Mouse (Mus musculus) hindbrain, embryonic 12.5 days (tissue): ENCODE measurements around the gene Scd4. TPM values are rescaled to one million over a fixed set of nuclear protein-coding genes. Genes with fewer than 3 reads are reported as not detected.

Experiments used
- ATAC-seq: fragments of 200-750 bp; cut with Nextera tagmentation; 2 replicates; pipeline ENCODE4 v1.8.0; 2017; ENCODE audit warnings: moderate TSS enrichment; ENCODE audit not compliant: low FRiP score
- H3K27ac ChIP-seq: fragments of 300-500 bp; sonication (generic); 2 replicates; pipeline ENCODE4 v1.5.1; 2016; ENCODE audit warnings: mild to moderate bottlenecking
- H3K27me3 ChIP-seq: fragments of 300-500 bp; sonication (generic); 2 replicates; pipeline ENCODE4 v1.6.1; 2016; ENCODE audit warnings: mild to moderate bottlenecking
- H3K36me3 ChIP-seq: fragments of 300-500 bp; sonication (generic); 2 replicates; pipeline ENCODE4 v1.6.1; 2016; ENCODE audit warnings: mild to moderate bottlenecking
- H3K4me1 ChIP-seq: fragments of 300-500 bp; sonication (generic); 2 replicates; pipeline ENCODE4 v1.6.1; 2016
- H3K4me2 ChIP-seq: fragments of 300-500 bp; sonication (generic); replicated peaks from 2 replicates; pipeline ENCODE4 v1.6.1; 2016; ENCODE audit warnings: mild to moderate bottlenecking
- H3K4me3 ChIP-seq: fragments of 300-500 bp; sonication (generic); 2 replicates; pipeline ENCODE4 v1.5.1; 2016; ENCODE audit warnings: mild to moderate bottlenecking
- H3K9ac ChIP-seq: fragments of 300-500 bp; sonication (generic); 2 replicates; pipeline ENCODE4 v1.6.1; 2016; ENCODE audit warnings: mild to moderate bottlenecking, moderate library complexity
- H3K9me3 ChIP-seq: fragments of 300-500 bp; sonication (generic); replicated peaks from 2 replicates; pipeline ENCODE4 v1.6.1; 2016; ENCODE audit warnings: mild to moderate bottlenecking
- WGBS: fragments of 180-500 bp; shearing (Covaris S2); methylation state at CpG from one replicate; pipeline ENCODE4 v1.1.7; 2016; 5-methylcytosine and 5-hydroxymethylcytosine counted together
- microRNA-seq: library from miRNA; unstranded; fragments of <30 nt; microRNA quantifications from one replicate; pipeline ENCODE4, GENCODE M21; 2017
- polyA plus RNA-seq: library from polyadenylated mRNA; unstranded; fragments of >200 nt; fragmentation: Nextera tagmentation; extraction: Ambion mirVana; gene quantifications from 2 replicates; pipeline ENCODE4 v1.2.1, GENCODE M21; 2016

Scd4 gene
- polyA plus RNA-seq, 1 experiment from 2014 or later, result 0.10 TPM

DNA sequence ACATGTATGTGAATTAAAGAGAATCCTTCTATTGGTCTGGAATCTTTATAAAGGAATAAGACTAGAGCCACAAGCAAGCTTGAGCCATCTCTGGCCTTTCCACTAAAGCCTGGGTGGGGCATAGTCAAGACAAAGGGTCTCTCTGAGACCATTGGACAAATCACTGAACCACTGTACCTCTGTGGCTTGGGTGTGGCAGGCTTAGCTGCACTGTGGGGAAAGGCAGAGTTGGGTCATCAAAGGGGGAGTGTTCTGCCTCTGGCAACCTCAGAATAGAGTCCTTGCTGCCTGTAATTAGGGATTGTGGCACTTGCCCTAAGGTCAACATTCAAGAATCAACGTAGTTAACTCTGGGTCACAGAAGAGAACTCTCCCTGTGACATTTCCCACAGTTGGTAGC is 56.6 kb downstream of the Scd4 start:
- H3K4me3 ChIP-seq, result no peak overlapping the region
- peaks cover 14% of the 10 kb centered on the region for H3K4me1 ChIP-seq
- H3K9ac ChIP-seq, result no peak overlapping the region
- H3K27ac ChIP-seq, result no peak overlapping the region
- H3K4me2 ChIP-seq, result no peak overlapping the region
- H3K27me3 ChIP-seq, result no peaks in the 10 kb centered on the region; the same call in 1 of the 2 replicates
- H3K36me3 ChIP-seq, result no peaks in the 10 kb centered on the region
- ATAC-seq, result no peak
- no peaks in the 10 kb centered on the region for H3K9me3 ChIP-seq
- 32% methylated on average over 1 of the region's 1 CpGs for WGBS

DNA sequence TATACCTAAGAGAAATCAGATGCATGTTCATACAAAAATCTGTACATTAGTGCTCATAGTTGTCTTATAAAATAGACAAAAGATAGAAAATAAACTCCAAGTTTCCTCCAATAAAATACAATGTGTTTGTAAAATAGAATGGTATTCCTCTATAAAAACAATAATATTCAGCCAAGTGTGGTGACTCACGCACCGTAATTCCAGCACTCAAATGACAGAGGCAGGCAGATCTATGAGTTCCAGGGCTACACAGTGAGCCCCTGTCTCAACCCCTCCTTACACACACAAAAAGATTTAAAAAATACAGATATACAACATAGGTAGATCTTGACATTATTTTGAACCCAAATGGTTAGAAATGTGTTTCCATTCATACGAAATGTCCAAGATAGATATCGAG is 59.0 kb downstream of the Scd4 start:
- Histone ChIP-seq H3K27me3 (no peaks in the 10 kb centered on the region), H3K9me3 (no peaks in the 10 kb centered on the region), H3K9ac (no peak overlapping the region), H3K4me3 (no peak overlapping the region), H3K4me1 (peaks cover 14% of the 10 kb centered on the region), H3K27ac (no peak overlapping the region), H3K4me2 (no peak overlapping the region), H3K36me3 (peaks cover 4% of the 10 kb centered on the region; the same call in 1 of the 2 replicates)
- no peak for ATAC-seq
- WGBS, result 95% methylated on average over 4 of the region's 4 CpGs

DNA sequence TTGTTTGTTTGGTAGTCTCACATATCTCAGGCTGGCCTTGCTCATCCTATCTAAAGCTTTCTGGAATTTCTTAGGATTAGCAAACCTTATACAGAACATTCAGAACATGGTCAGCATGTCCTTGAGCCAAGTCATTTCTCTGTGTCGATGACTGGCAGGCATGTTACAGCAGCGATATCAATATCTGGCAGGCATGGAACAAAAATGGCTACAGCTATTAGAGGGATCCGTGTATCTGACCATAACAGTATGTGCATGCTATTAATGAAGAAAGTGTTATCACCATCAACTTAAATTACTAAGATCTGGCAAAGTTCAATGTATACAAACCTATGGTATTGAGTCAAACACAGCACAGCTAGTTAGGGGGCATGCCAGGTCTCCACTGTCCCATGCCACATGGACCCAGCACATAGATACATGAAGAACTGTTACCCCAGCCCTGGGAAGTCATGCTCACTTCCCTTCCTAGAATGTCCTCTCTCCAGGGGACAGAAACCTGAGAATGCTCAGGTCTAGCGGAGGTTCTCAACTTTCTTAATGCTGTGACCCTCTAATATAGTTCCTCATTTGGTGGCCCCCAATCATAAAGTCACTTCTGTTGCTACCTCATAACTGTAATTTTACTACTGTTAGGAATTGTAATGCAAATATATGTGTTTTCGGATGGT is 59.6 kb downstream of the Scd4 start:
- no peak overlapping the region for H3K4me3 ChIP-seq
- H3K9ac ChIP-seq, result no peak overlapping the region
- ATAC-seq, result no peak
- no peak overlapping the region for H3K27ac ChIP-seq
- peaks cover 14% of the 10 kb centered on the region for H3K4me1 ChIP-seq
- no peaks in the 10 kb centered on the region for H3K9me3 ChIP-seq
- H3K27me3 ChIP-seq, result no peaks in the 10 kb centered on the region
- WGBS, result 89% methylated on average over 5 of the region's 5 CpGs
- no peak overlapping the region for H3K4me2 ChIP-seq
- H3K36me3 ChIP-seq, result peaks cover 9% of the 10 kb centered on the region; the same call in 1 of the 2 replicates

DNA sequence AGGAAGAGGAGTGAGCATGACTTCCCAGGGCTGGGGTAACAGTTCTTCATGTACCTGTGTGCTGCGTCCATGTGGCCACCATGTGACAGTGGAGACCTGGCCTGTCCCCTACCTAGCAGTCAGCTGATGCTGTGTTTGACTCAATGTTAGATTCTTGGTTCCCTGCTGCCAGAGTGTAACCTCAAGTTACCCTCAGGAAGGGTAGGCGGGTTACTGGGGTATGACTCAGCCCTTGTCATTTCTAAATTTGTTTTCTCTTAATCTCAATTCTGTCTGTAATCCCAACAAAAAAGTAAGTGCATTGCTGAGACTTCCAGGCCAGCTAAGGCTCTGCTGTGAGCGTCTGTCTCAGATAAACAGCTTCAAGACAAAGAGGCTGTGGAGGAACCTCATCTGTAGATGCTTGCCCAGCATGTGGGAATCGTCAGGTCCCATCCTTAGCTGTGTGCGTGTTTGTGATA is 61.1 kb downstream of the Scd4 start:
- WGBS, result 81% methylated on average over 5 of the region's 5 CpGs
- Histone ChIP-seq H3K9ac (no peak overlapping the region), H3K9me3 (no peaks in the 10 kb centered on the region), H3K4me1 (peaks cover 5% of the 10 kb centered on the region; the same call in 1 of the 2 replicates), H3K4me3 (no peak overlapping the region), H3K36me3 (peaks cover 21% of the 10 kb centered on the region), H3K27ac (no peak overlapping the region), H3K27me3 (no peaks in the 10 kb centered on the region), H3K4me2 (no peak overlapping the region)
- ATAC-seq, result no peak

DNA sequence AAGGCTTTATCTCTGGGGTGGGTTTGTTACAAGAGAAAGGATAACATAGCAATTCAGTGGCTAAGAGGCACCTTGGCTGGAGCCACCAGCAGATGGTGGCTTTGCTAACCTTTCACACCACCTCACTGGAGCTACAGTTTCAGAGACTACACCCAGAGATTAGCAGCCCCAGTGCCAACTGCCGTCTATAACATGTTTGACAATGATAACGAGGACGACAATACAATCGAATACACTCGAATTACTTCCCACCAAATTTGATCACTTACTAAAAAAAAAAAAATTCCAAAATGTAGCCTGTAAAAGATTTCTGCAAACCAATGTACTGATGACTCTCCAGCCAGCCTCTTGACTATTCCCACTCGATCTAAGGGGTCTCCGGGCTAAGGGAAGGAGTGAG is 62.1 kb downstream of the Scd4 start:
- ATAC-seq, result no peak
- H3K36me3 ChIP-seq, result peaks cover 31% of the 10 kb centered on the region
- WGBS, result 88% methylated on average over 7 of the region's 7 CpGs
- H3K4me1 ChIP-seq, result no peaks in the 10 kb centered on the region
- no peaks in the 10 kb centered on the region for H3K27me3 ChIP-seq
- H3K4me2 ChIP-seq, result no peak overlapping the region
- no peak overlapping the region for H3K4me3 ChIP-seq
- H3K27ac ChIP-seq, result no peak overlapping the region
- no peak overlapping the region for H3K9ac ChIP-seq
- H3K9me3 ChIP-seq, result no peaks in the 10 kb centered on the region

Small RNAs within 50 kb of the gene (microRNA-seq; reads per million reads assigned to microRNA genes)
- not detected for gene Mir5114

Other genes starting within 250 kb of the Scd4 start
- gene Chuk, start 225.6 kb upstream of the Scd4 start, polyA plus RNA-seq, result 64.8 and 66.2 TPM in 2 replicates
- 35.6 and 38.6 TPM in 2 replicates for gene Cwf19l1, start 197.2 kb upstream of the Scd4 start, polyA plus RNA-seq
- 125 and 138 TPM in 2 replicates for gene Bloc1s2, start 186.6 kb upstream of the Scd4 start, polyA plus RNA-seq
- 0.36 and 0.39 TPM in 2 replicates for gene Pkd2l1, start 140.7 kb upstream of the Scd4 start, polyA plus RNA-seq
- gene Scd3, start 129.8 kb upstream of the Scd4 start, polyA plus RNA-seq, result 0.93 and 1.6 TPM in 2 replicates
- 404 and 420 TPM in 2 replicates for gene Scd2, start 39.4 kb upstream of the Scd4 start, polyA plus RNA-seq
- gene Scd1, start 74.8 kb downstream of the Scd4 start, polyA plus RNA-seq, result 7.8 and 10.0 TPM in 2 replicates
- 0.87 and 0.93 TPM in 2 replicates for gene Wnt8b, start 160.4 kb downstream of the Scd4 start, polyA plus RNA-seq
- gene Sec31b, start 212.8 kb downstream of the Scd4 start, polyA plus RNA-seq, result 0.70 and 0.71 TPM in 2 replicates
- gene Gm20538, start 219.7 kb downstream of the Scd4 start, polyA plus RNA-seq, result not detected in 2 replicates
- gene Ndufb8, start 222.3 kb downstream of the Scd4 start, polyA plus RNA-seq, result 400 and 440 TPM in 2 replicates
- 42.0 TPM in 2 replicates for gene Hif1an, start 229.8 kb downstream of the Scd4 start, polyA plus RNA-seq